ENCODE assay signal across 12 mouse cellular contexts in the genomic region with DNA sequence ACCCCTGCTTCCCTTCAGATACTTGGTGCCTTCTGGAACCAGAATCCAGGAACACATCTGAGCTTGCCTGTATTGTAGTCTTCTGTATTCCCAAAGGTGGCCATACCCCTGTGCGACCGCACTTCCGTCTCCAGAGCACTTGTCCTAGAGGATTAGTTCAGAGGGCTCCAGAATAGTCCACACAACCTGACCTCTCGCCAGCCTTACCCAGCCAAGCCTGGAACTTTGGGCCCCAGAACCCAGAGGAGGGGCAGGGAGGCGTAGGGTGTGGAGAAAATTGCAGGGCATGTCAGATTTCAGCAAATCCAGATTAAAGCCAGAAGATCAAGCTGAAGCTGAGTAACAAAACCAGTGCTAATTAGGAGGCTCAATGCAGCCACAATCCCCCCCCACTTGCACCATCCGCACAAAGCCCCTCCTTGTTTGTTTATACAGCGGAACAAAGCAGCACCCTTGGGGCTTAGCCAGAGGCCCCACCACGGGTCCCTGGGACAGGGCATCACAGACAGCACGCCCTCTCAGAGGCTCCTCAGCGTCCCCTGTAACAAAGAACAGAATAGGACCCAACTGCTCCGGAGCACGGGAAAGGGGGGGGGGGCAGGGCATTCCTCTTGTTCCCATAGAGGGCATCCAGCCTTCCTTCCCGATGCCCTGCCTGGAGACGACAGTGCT. TPM values are rescaled to one million over a fixed set of nuclear protein-coding genes. Genes with fewer than 3 reads are reported as not detected.
A peak's percentile ranks its signal among the peaks of the same experiment; 100 is the strongest.
DNase-seq lines count a peak whose midpoint lies in the region; ATAC-seq and TF ChIP-seq lines count a peak whose summit lies in the region.
"Had no signal": no experiment of that assay in that cellular context is flagged by ENCODE, and none has a peak within 500 bp of the region (broad histone marks: within the 10 kb centered on the region; RNA-seq: fewer than 3 reads in every experiment).

No protein-coding gene starts in this region.

- peaks cover 23% of the 10 kb centered on the region for H3K27me3 ChIP-seq in E14TG2a.4 (ENCODE audit: insufficient read depth, low read length)
- no peaks in the 10 kb centered on the region; the same call in 1 of the 2 replicates for H3K27me3 ChIP-seq in embryonic facial prominence, embryonic 11.5 days (ENCODE audit: control insufficient read depth, insufficient read depth, low read length)
- peaks cover 37% of the 10 kb centered on the region for H3K27me3 ChIP-seq in hindbrain, embryonic 10.5 days (ENCODE audit: insufficient read depth, poor library complexity, severe bottlenecking)
- H3K27me3 ChIP-seq in midbrain, embryonic 12.5 days: peaks cover 52% of the 10 kb centered on the region
- peaks cover 3% of the 10 kb centered on the region; the same call in 1 of the 2 replicates for H3K27me3 ChIP-seq in liver, embryonic 11.5 days (replicated peaks; ENCODE audit: control insufficient read depth, insufficient read depth, low read length)

- no peak overlapping the region for H3K9ac ChIP-seq in embryonic facial prominence, embryonic 11.5 days (replicated peaks; ENCODE audit: low read length)
- no peak overlapping the region for H3K9ac ChIP-seq in midbrain, embryonic 12.5 days (replicated peaks)
- H3K9ac ChIP-seq in liver, embryonic 11.5 days (ENCODE audit: low read depth, low read length): no peak overlapping the region

- ATAC-seq in embryonic facial prominence, embryonic 11.5 days (replicated peaks; ENCODE audit: insufficient number of reproducible peaks, low FRiP score, low TSS enrichment, low read depth): peak; percentile 71
- peak; percentile 83 for ATAC-seq in midbrain, embryonic 12.5 days (ENCODE audit: low FRiP score, low read depth)
- no peak for ATAC-seq in liver, embryonic 11.5 days (replicated peaks; ENCODE audit: low FRiP score)

- no peaks in the 10 kb centered on the region for H3K36me3 ChIP-seq in E14TG2a.4 (ENCODE audit: insufficient read depth, low read length)
- no peaks in the 10 kb centered on the region for H3K36me3 ChIP-seq in embryonic facial prominence, embryonic 11.5 days (replicated peaks; ENCODE audit: control insufficient read depth, insufficient read depth, low read depth, low read length)
- 0 out of 2 replicates have a peak, but pooled peaks cover 5% of the 10 kb centered on the region for H3K36me3 ChIP-seq in hindbrain, embryonic 10.5 days
- H3K36me3 ChIP-seq in midbrain, embryonic 12.5 days: no peaks in the 10 kb centered on the region
- H3K36me3 ChIP-seq in liver, embryonic 11.5 days (ENCODE audit: control insufficient read depth, insufficient read depth, low read length): no peaks in the 10 kb centered on the region

- peaks cover 57% of the 10 kb centered on the region for H3K4me1 ChIP-seq in E14TG2a.4 (replicated peaks; ENCODE audit: low read depth, low read length)
- H3K4me1 ChIP-seq in embryonic facial prominence, embryonic 11.5 days (ENCODE audit: control insufficient read depth, insufficient read depth, low read length): peaks cover 2% of the 10 kb centered on the region; the same call in 1 of the 2 replicates
- H3K4me1 ChIP-seq in hindbrain, embryonic 10.5 days (replicated peaks): peaks cover 39% of the 10 kb centered on the region
- peaks cover 44% of the 10 kb centered on the region for H3K4me1 ChIP-seq in midbrain, embryonic 12.5 days
- H3K4me1 ChIP-seq in liver, embryonic 11.5 days (replicated peaks; ENCODE audit: control insufficient read depth, insufficient read depth, low read length): no peaks in the 10 kb centered on the region

- TF ChIP-seq CTCF in E14TG2a.4 (conservative IDR thresholded peaks at IDR 0.05; ENCODE audit: low read length): no peak

- H3K27ac ChIP-seq in embryonic facial prominence, embryonic 11.5 days (replicated peaks; ENCODE audit: low read depth, low read length): no peak overlapping the region
- peak overlapping the region; percentile 79 for H3K27ac ChIP-seq in hindbrain, embryonic 10.5 days
- peak overlapping the region; percentile 60 for H3K27ac ChIP-seq in midbrain, embryonic 12.5 days (replicated peaks)
- no peak overlapping the region for H3K27ac ChIP-seq in liver, embryonic 11.5 days (ENCODE audit: low read depth, low read length)

- no peak for DNase-seq in embryonic facial prominence, embryonic 11.5 days (ENCODE audit: low spot score)
- peak; percentile 42 for DNase-seq in hindbrain, embryonic 10.5 days (ENCODE audit: low spot score)
- DNase-seq in adrenal gland, postnatal 36 days: no peak
- DNase-seq in liver, embryonic 11.5 days (ENCODE audit: low spot score): no peak
- no peak for DNase-seq in layer of hippocampus, postnatal 14 days (ENCODE audit: low spot score in 2 of 2)
- no peak for DNase-seq in ovary, postnatal 36 days (ENCODE audit: low spot score)
- DNase-seq: adrenal gland, postnatal 25 days; cerebellum, adult 2 months; kidney, adult 11 months; lung, postnatal 14 days had no signal

- H3K9me3 ChIP-seq in E14TG2a.4 (ENCODE audit: low read length): peaks cover 12% of the 10 kb centered on the region
- no peaks in the 10 kb centered on the region for H3K9me3 ChIP-seq in embryonic facial prominence, embryonic 11.5 days (replicated peaks; ENCODE audit: control insufficient read depth, low read length)
- peaks cover 13% of the 10 kb centered on the region for H3K9me3 ChIP-seq in hindbrain, embryonic 10.5 days
- H3K9me3 ChIP-seq in midbrain, embryonic 12.5 days: peaks cover 10% of the 10 kb centered on the region
- peaks cover 6% of the 10 kb centered on the region for H3K9me3 ChIP-seq in liver, embryonic 11.5 days (ENCODE audit: control insufficient read depth, low read length)

- WGBS in embryonic facial prominence, embryonic 11.5 days: 10% methylated on average over 14 of the region's 14 CpGs
- 14% methylated on average over 14 of the region's 14 CpGs for WGBS in hindbrain, embryonic 10.5 days
- WGBS in midbrain, embryonic 12.5 days: 6% methylated on average over 14 of the region's 14 CpGs
- 40% methylated on average over 14 of the region's 14 CpGs for WGBS in liver, embryonic 11.5 days

- peak overlapping the region; percentile 60; the same call in 1 of the 2 replicates for H3K4me3 ChIP-seq in E14TG2a.4 (replicated peaks; ENCODE audit: low read length)
- no peak overlapping the region for H3K4me3 ChIP-seq in embryonic facial prominence, embryonic 11.5 days (ENCODE audit: low read depth, low read length)
- peak overlapping the region; percentile 24 for H3K4me3 ChIP-seq in hindbrain, embryonic 10.5 days
- H3K4me3 ChIP-seq in midbrain, embryonic 12.5 days: no peak overlapping the region
- H3K4me3 ChIP-seq in liver, embryonic 11.5 days (ENCODE audit: low read depth, low read length): no peak overlapping the region

- no peak overlapping the region for H3K4me2 ChIP-seq in embryonic facial prominence, embryonic 11.5 days (ENCODE audit: low read depth, low read length)
- H3K4me2 ChIP-seq in midbrain, embryonic 12.5 days (replicated peaks): peak overlapping the region; percentile 29
- H3K4me2 ChIP-seq in liver, embryonic 11.5 days: no peak overlapping the region

RNA-seq across cellular contexts. Expression of gene Nipal3, which starts 31.3 kb away (rescaled TPM):
- polyA plus RNA-seq in embryonic facial prominence, embryonic 11.5 days (2014; fragmentation: Nextera tagmentation; extraction: Ambion mirVana): 2.6 and 3.0 TPM in 2 replicates
- polyA plus RNA-seq in hindbrain, embryonic 10.5 days (2016; fragmentation: Nextera tagmentation; extraction: Ambion mirVana): 1.8 and 2.5 TPM in 2 replicates
- 3.4 and 3.7 TPM in 2 replicates for polyA plus RNA-seq in midbrain, embryonic 12.5 days (2016; fragmentation: Nextera tagmentation; extraction: Ambion mirVana)
- 10 to 100 TPM; 11.3 to 21.9 TPM for total RNA-seq in adrenal gland, postnatal 36 days (2021)
- polyA plus RNA-seq in liver, embryonic 11.5 days (2014; fragmentation: Nextera tagmentation; extraction: Ambion mirVana): 2.8 and 4.5 TPM in 2 replicates
- total RNA-seq in layer of hippocampus, postnatal 14 days (2021): 10 to 100 TPM; 77.5 to 92.8 TPM

RNA-seq across cellular contexts. Expression of gene Stpg1, which starts 31.6 kb away (rescaled TPM):
- 0.08 and 0.32 TPM in 2 replicates for polyA plus RNA-seq in embryonic facial prominence, embryonic 11.5 days (2014; fragmentation: Nextera tagmentation; extraction: Ambion mirVana)
- 0.66 and 1.2 TPM in 2 replicates for polyA plus RNA-seq in hindbrain, embryonic 10.5 days (2016; fragmentation: Nextera tagmentation; extraction: Ambion mirVana)
- polyA plus RNA-seq in midbrain, embryonic 12.5 days (2016; fragmentation: Nextera tagmentation; extraction: Ambion mirVana): 1.2 and 1.7 TPM in 2 replicates
- under 1 TPM; 0.36 to 0.40 TPM for total RNA-seq in adrenal gland, postnatal 36 days (2021)
- polyA plus RNA-seq in liver, embryonic 11.5 days (2014; fragmentation: Nextera tagmentation; extraction: Ambion mirVana): 0.15 and 0.47 TPM in 2 replicates
- total RNA-seq in layer of hippocampus, postnatal 14 days (2021): 1 to 10 TPM; 1.7 to 1.8 TPM

RNA-seq across cellular contexts. Expression of gene Grhl3, which starts 47.3 kb away (rescaled TPM):
- 10.1 and 13.0 TPM in 2 replicates for polyA plus RNA-seq in embryonic facial prominence, embryonic 11.5 days (2014; fragmentation: Nextera tagmentation; extraction: Ambion mirVana)
- polyA plus RNA-seq in hindbrain, embryonic 10.5 days (2016; fragmentation: Nextera tagmentation; extraction: Ambion mirVana): 3.3 and 5.3 TPM in 2 replicates
- 4.0 and 6.7 TPM in 2 replicates for polyA plus RNA-seq in midbrain, embryonic 12.5 days (2016; fragmentation: Nextera tagmentation; extraction: Ambion mirVana)
- not detected for total RNA-seq in adrenal gland, postnatal 36 days (2021)
- 2.7 and 3.7 TPM in 2 replicates for polyA plus RNA-seq in liver, embryonic 11.5 days (2014; fragmentation: Nextera tagmentation; extraction: Ambion mirVana)
- total RNA-seq in layer of hippocampus, postnatal 14 days (2021): under 1 TPM; 0.41 to 0.43 TPM
- total RNA-seq: adrenal gland, postnatal 25 days had no signal

Comparison
In these comparisons a context has a peak if more than half of its experiments do, and no peak if none do; other contexts are left out.
1. H3K4me3 ChIP-seq: peak in E14TG2a.4 (single experiment) and hindbrain, embryonic 10.5 days (single experiment); none in embryonic facial prominence, embryonic 11.5 days (single experiment), midbrain, embryonic 12.5 days (single experiment) and liver, embryonic 11.5 days (single experiment).
2. H3K27ac ChIP-seq: peak in hindbrain, embryonic 10.5 days (single experiment) and midbrain, embryonic 12.5 days (single experiment); none in embryonic facial prominence, embryonic 11.5 days (single experiment) and liver, embryonic 11.5 days (single experiment).